Mouse (Mus musculus) embryonic facial prominence, embryonic 12.5 days (tissue): Measurements from ENCODE around the gene Tmem259. TPM values are rescaled to one million over a fixed set of nuclear protein-coding genes. Genes with fewer than 3 reads are reported as not detected.

Experiments used
- ATAC-seq: fragments of 200-750 bp; cut with Nextera tagmentation; 2 replicates; pipeline ENCODE4 v1.8.0; 2017; ENCODE audit not compliant: insufficient number of reproducible peaks, insufficient read depth, low FRiP score, low TSS enrichment
- H3K27ac ChIP-seq: fragments of 300-500 bp; sonication (generic); 2 replicates; pipeline ENCODE4 v1.5.1; 2016; ENCODE audit warnings: mild to moderate bottlenecking
- H3K27me3 ChIP-seq: fragments of 300-500 bp; sonication (generic); 2 replicates; pipeline ENCODE4 v1.6.1; 2016; ENCODE audit warnings: mild to moderate bottlenecking, moderate library complexity
- H3K36me3 ChIP-seq: fragments of 300-500 bp; sonication (generic); 2 replicates; pipeline ENCODE4 v1.6.1; 2016; ENCODE audit warnings: mild to moderate bottlenecking
- H3K4me1 ChIP-seq: fragments of 300-500 bp; sonication (generic); 2 replicates; pipeline ENCODE4 v1.6.1; 2016
- H3K4me2 ChIP-seq: fragments of 300-500 bp; sonication (generic); replicated peaks from 2 replicates; pipeline ENCODE4 v1.6.1; 2016; ENCODE audit warnings: mild to moderate bottlenecking, moderate library complexity
- H3K4me3 ChIP-seq: fragments of 300-500 bp; sonication (generic); 2 replicates; pipeline ENCODE4 v1.5.1; 2016; ENCODE audit warnings: mild to moderate bottlenecking
- H3K9ac ChIP-seq: fragments of 300-500 bp; sonication (generic); 2 replicates; pipeline ENCODE4 v1.6.1; 2016; ENCODE audit warnings: mild to moderate bottlenecking, moderate library complexity
- H3K9me3 ChIP-seq: fragments of 300-500 bp; sonication (generic); 2 replicates; pipeline ENCODE4 v1.6.1; 2016; ENCODE audit warnings: mild to moderate bottlenecking, moderate library complexity
- WGBS: fragments of 180-500 bp; shearing (Covaris S2); methylation state at CpG from one replicate; pipeline ENCODE4 v1.1.7; 2016; 5-methylcytosine and 5-hydroxymethylcytosine counted together
- polyA plus RNA-seq: library from polyadenylated mRNA; unstranded; fragments of >200 nt; fragmentation: Nextera tagmentation; extraction: Ambion mirVana; gene quantifications from 2 replicates; pipeline ENCODE4 v1.2.1, GENCODE M21; 2016

Gene Tmem259
- polyA plus RNA-seq, 1 experiment from 2014 or later = 24.3 TPM

- no peak for ATAC-seq
- no peak overlapping the region for H3K9ac ChIP-seq
- 76% methylated on average over 1 of the region's 1 CpGs for WGBS
- peaks cover 7% of the 10 kb centered on the region; the same call in 1 of the 2 replicates for H3K9me3 ChIP-seq
- peaks cover 17% of the 10 kb centered on the region; the same call in 1 of the 2 replicates for H3K4me1 ChIP-seq
- H3K27me3 ChIP-seq = peaks cover 19% of the 10 kb centered on the region
- no peak overlapping the region for H3K4me2 ChIP-seq
- no peak overlapping the region for H3K4me3 ChIP-seq
- no peak overlapping the region for H3K27ac ChIP-seq
- peaks cover 44% of the 10 kb centered on the region for H3K36me3 ChIP-seq
Observed at GRCm38 (mm10) chr10:79995636-79996035, 11.5 kb upstream of the Tmem259 start.

DNA sequence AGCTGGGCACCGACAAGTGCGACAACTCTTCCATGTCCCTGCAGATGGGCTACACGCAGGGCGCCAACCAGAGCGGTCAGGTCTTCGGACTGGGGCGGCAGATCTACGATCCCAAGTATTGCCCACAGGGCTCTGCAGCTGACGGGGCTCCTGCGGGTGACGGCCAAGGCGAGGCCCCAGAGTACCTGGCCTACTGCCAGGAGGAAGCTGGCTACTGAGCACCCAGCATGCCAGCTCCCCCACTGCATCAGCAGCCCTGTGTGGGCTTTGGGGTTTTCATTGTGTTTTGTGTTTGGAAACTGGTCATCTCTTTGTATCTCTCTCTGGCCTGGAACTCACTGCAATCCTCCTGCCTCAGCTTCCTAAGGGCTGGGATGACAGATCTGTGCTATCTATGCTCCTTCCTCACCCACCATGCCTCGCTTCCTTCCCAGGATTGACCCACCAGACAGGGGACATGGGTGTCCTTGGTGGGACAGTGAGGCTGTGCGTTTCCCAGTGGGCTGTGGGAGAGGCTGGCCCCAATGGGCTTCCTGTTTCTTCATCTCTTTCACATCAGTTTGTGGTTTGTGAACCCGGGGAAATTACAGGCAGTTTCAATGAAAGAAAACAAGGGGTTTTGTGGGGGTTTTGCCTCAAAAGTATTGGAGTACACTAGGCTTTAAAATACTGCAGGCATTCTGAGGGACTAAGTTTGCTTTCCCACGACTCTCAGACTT is 10.4 kb upstream of the Tmem259 start:
- no peak overlapping the region for H3K4me3 ChIP-seq
- peaks cover 23% of the 10 kb centered on the region for H3K4me1 ChIP-seq
- WGBS = 89% methylated on average over 16 of the region's 16 CpGs
- H3K9me3 ChIP-seq = peaks cover 8% of the 10 kb centered on the region; the same call in 1 of the 2 replicates
- ATAC-seq = no peak
- peaks cover 14% of the 10 kb centered on the region for H3K27me3 ChIP-seq
- no peak overlapping the region for H3K4me2 ChIP-seq
- no peak overlapping the region for H3K9ac ChIP-seq
- H3K27ac ChIP-seq = peak overlapping the region; percentile 23; the same call in 1 of the 2 replicates
- H3K36me3 ChIP-seq = peaks cover 44% of the 10 kb centered on the region

- Histone ChIP-seq H3K27ac (no peak overlapping the region), H3K36me3 (peaks cover 44% of the 10 kb centered on the region), H3K4me2 (no peak overlapping the region), H3K9ac (no peak overlapping the region), H3K27me3 (no peaks in the 10 kb centered on the region; the same call in 1 of the 2 replicates), H3K4me1 (peaks cover 27% of the 10 kb centered on the region), H3K4me3 (no peak overlapping the region), H3K9me3 (peaks cover 8% of the 10 kb centered on the region; the same call in 1 of the 2 replicates)
- WGBS = 89% methylated on average over 6 of the region's 6 CpGs
- ATAC-seq = no peak
Observed at GRCm38 (mm10) chr10:79991548-79991947, 7.4 kb upstream of the Tmem259 start.

- peaks cover 44% of the 10 kb centered on the region for H3K36me3 ChIP-seq
Observed at GRCm38 (mm10) chr10:79991099-79991498, 7.0 kb upstream of the Tmem259 start.

GRCm38 (mm10) chr10:79989870-79990269 is 5.7 kb upstream of the Tmem259 start:
- Histone ChIP-seq H3K27me3 (no peaks in the 10 kb centered on the region; the same call in 1 of the 2 replicates), H3K9ac (peak overlapping the region; percentile 74), H3K4me3 (peak overlapping the region; percentile 60), H3K4me1 (peaks cover 35% of the 10 kb centered on the region), H3K27ac (peak overlapping the region; percentile 93), H3K36me3 (peaks cover 42% of the 10 kb centered on the region), H3K9me3 (peaks cover 8% of the 10 kb centered on the region; the same call in 1 of the 2 replicates), H3K4me2 (peak overlapping the region; percentile 90)
- ATAC-seq = no peak
- 11% methylated on average over 15 of the region's 15 CpGs for WGBS

More at GRCm38 (mm10) chr10:79991099-79991498, 7.0 kb upstream of the Tmem259 start:
- no peak overlapping the region for H3K27ac ChIP-seq
- no peak for ATAC-seq
- peaks cover 8% of the 10 kb centered on the region; the same call in 1 of the 2 replicates for H3K9me3 ChIP-seq
- WGBS = 66% methylated on average over 12 of the region's 12 CpGs
- no peak overlapping the region for H3K9ac ChIP-seq
- 0 out of 2 replicates have a peak overlapping the region, but pooled peaks have one; percentile 9 for H3K4me3 ChIP-seq
- H3K4me2 ChIP-seq = peak overlapping the region; percentile 11; the same call in 1 of the 2 replicates
- H3K4me1 ChIP-seq = peaks cover 30% of the 10 kb centered on the region
- no peaks in the 10 kb centered on the region; the same call in 1 of the 2 replicates for H3K27me3 ChIP-seq

DNA sequence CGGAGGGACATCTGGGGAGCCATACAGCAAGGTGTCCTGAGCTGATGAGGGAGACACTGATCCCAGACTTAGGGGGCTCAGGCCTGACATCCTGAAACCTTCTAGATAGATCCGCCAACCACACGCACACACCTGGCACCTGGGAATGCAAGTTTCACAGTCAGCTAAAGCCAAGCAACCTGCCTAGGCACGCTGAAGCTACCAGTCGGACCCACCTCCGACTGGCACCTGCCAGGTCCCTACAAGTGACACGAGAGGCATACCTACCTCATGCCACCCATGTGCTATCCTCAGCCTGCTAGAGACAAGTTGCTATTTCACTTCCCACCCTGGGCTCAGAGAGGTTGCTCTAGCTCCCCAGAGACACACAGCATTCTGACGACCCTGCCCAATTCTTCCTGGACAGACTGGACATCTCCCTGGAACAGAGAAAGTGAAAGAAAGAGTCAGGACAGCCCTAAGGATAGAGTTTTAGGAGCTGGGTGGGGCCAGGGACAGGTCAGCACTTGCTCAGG is 5.2 kb upstream of the Tmem259 start:
- Histone ChIP-seq H3K4me1 (peaks cover 35% of the 10 kb centered on the region), H3K9me3 (peaks cover 8% of the 10 kb centered on the region; the same call in 1 of the 2 replicates), H3K4me3 (peak overlapping the region; percentile 60), H3K27me3 (no peaks in the 10 kb centered on the region; the same call in 1 of the 2 replicates), H3K36me3 (peaks cover 36% of the 10 kb centered on the region), H3K9ac (peak overlapping the region; percentile 74), H3K27ac (peak overlapping the region; percentile 93), H3K4me2 (peak overlapping the region; percentile 90)
- WGBS = 21% methylated on average over 8 of the region's 8 CpGs
- no peak for ATAC-seq

DNA sequence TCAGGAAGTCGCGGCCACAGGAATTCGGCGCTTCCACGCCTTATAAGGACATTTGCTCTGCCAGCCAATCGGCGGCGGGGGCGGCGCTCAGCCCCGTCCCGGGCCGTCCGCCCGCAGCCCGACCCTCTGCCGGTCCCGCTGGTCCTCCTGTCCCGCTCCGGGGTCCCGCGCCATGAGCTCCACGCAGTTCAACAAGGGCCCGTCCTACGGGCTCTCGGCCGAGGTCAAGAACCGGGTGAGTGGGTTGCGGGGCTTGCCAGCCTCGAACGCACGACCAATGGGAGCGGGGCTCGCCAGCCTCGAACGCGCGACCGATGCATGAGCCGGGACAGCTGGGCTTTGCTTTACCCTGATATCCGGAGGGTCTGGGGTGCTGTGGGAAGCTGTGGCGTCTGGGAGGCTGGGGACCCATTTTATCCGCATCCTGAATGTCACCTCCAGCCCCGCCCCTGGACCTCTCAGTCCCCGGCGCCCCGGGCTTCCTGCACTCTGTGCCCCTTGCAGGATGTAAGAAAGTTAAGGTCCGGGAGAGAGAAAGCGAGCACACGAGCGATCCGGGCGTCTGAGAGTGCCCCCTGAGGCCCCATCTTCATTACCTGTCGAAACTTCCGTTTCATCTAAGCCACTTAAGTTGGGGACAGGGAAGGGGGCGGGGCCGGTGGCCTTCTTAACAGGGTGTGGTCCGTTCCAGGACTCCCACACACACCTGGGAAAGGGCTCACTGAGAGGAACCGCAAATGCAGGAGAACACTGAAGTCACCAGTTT is 4.6 kb upstream of the Tmem259 start, which contains the start of gene Cnn2:
Cnn2 (plus strand) TSS at position 79 of the 766 bp plus-strand sequence.
- Histone ChIP-seq H3K9ac (peak within 1 kb of the TSS; percentile 74), H3K36me3 (peaks cover 30% of the 10 kb centered on the region), H3K4me2 (peak within 1 kb of the TSS; percentile 90), H3K4me1 (peaks cover 35% of the 10 kb centered on the region), H3K27me3 (no peaks in the 10 kb centered on the region; the same call in 1 of the 2 replicates), H3K27ac (peak within 1 kb of the TSS; percentile 93), H3K9me3 (peaks cover 8% of the 10 kb centered on the region; the same call in 1 of the 2 replicates), H3K4me3 (peak within 1 kb of the TSS; percentile 60)
- ATAC-seq = no peak
- WGBS = under 1% methylated on average over 59 of the region's 59 CpGs

DNA sequence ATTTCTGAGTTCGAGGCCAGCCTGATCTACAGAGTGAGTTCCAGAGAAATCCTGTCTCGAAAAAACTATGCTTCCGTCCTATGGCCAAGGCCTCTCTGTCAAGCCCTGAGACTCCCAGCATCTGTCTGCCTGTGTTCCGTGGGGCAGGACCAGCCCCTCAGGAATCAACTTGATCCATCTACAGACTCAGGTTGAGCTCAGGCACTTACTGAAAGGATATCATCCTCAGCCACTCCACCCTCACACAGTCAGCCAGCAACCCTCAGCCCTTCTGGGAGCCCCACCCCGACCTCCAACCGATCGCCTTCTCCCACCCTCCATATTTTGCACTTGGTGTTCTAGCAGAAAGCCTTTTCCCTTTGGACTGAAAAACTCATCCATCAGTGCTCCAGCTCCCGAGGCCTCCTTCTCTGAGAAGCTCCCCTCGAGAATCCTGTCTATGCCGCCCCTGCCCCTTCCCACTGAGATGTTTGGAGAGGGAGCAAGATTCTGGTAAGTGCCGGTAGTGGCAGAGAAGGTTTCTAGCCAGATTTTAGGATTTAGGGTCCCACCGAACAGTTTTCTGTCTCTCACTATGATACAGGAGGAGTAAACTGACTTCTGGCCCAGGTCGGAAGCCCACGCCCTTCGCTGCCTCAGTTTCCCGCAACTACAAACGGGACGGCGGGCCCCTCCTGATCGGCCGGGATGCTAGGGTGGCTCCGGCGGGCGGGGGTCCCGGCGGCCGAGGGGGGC is 3.8 kb upstream of the Tmem259 start:
- H3K4me1 ChIP-seq = peaks cover 43% of the 10 kb centered on the region

DNA sequence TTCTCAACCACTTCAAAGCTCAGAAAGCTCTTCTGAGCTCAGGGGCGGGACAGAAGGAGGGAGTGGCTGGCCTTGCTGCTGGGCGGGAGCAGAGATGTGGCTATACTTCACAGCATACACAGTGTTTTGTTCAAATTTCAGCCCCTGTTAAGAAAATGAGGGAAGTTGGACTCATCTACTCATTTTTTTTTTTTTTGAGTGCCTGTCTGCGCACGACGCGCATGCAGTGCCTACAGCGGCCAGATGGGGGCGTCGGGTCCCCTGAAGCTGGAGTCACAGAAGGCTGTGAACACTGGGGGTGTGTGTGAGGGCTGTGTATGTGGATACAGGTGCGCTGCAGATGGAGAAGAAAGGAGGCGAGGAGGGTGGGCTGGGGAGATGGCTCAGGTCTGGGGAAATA is 2.8 kb upstream of the Tmem259 start:
- Histone ChIP-seq H3K4me3 (peak overlapping the region; percentile 60; the same call in 1 of the 2 replicates), H3K36me3 (peaks cover 13% of the 10 kb centered on the region), H3K4me1 (peaks cover 50% of the 10 kb centered on the region), H3K9ac (peak overlapping the region; percentile 34; the same call in 1 of the 2 replicates), H3K27me3 (no peaks in the 10 kb centered on the region; the same call in 1 of the 2 replicates), H3K27ac (peak overlapping the region; percentile 93), H3K9me3 (peaks cover 8% of the 10 kb centered on the region; the same call in 1 of the 2 replicates), H3K4me2 (peak overlapping the region; percentile 90)
- ATAC-seq = no peak
- 4% methylated on average over 11 of the region's 11 CpGs for WGBS

More for the DNA sequence above, 3.8 kb upstream of the Tmem259 start:
- ATAC-seq = no peak
- 8% methylated on average over 27 of the region's 27 CpGs for WGBS
- H3K27me3 ChIP-seq = no peaks in the 10 kb centered on the region; the same call in 1 of the 2 replicates
- H3K9ac ChIP-seq = peak overlapping the region; percentile 74
- H3K9me3 ChIP-seq = peaks cover 8% of the 10 kb centered on the region; the same call in 1 of the 2 replicates
- H3K27ac ChIP-seq = peak overlapping the region; percentile 93
- peak overlapping the region; percentile 60 for H3K4me3 ChIP-seq
- H3K4me2 ChIP-seq = peak overlapping the region; percentile 90
- peaks cover 22% of the 10 kb centered on the region for H3K36me3 ChIP-seq

- H3K36me3 ChIP-seq = peaks cover 10% of the 10 kb centered on the region
- peak overlapping the region; percentile 45; the same call in 1 of the 2 replicates for H3K9ac ChIP-seq
- 47% methylated on average over 6 of the region's 6 CpGs for WGBS
- ATAC-seq = no peak
- 0 out of 2 replicates have a peak, but pooled peaks cover 8% of the 10 kb centered on the region for H3K9me3 ChIP-seq
- no peaks in the 10 kb centered on the region; the same call in 1 of the 2 replicates for H3K27me3 ChIP-seq
- H3K4me3 ChIP-seq = peak overlapping the region; percentile 76
- peaks cover 50% of the 10 kb centered on the region for H3K4me1 ChIP-seq
- peak overlapping the region; percentile 93 for H3K27ac ChIP-seq
- peak overlapping the region; percentile 90 for H3K4me2 ChIP-seq
Observed at GRCm38 (mm10) chr10:79986232-79986878, 2.2 kb upstream of the Tmem259 start.
